ENCODE assay signal across 1 mouse cellular context in genomic region chr1:156718950-156719805, GRCm38 (mm10).
A peak's percentile ranks its signal among the peaks of the same experiment; 100 is the strongest.
TF ChIP-seq lines count a peak whose summit lies in the region.

Gene Fam20b, minus strand, starts transcription at chr1:156719086.

TF ChIP-seq in CH12.LX, 34 proteins besides CTCF, POLR2A, EP300 and RAD21 (continued from another document):
- TF ChIP-seq KAT2A (IDR thresholded peaks at IDR 0.05; ENCODE audit: insufficient replicate concordance, low read length) (0 out of 2 replicates have a peak, but pooled peaks have one; percentile 17), JUND (conservative IDR thresholded peaks at IDR 0.05; ENCODE audit: low read depth, low read length) (no peak), ZKSCAN1 (IDR thresholded peaks at IDR 0.05; ENCODE audit: borderline replicate concordance, low read depth, low read length) (no peak), TCF12 (IDR thresholded peaks at IDR 0.05; ENCODE audit: low read depth, low read length) (0 out of 2 replicates have a peak, but pooled peaks have one; percentile 13), MEF2A (IDR thresholded peaks at IDR 0.05; ENCODE audit: borderline replicate concordance, low read depth, low read length) (0 out of 2 replicates have a peak, but pooled peaks have one; percentile 26), CHD2 (IDR thresholded peaks at IDR 0.05; ENCODE audit: low read length) (peak; percentile 59; the same call in 1 of the 2 replicates)
TF ChIP-seq in CH12.LX: peak in this region for 9.
